Mouse (Mus musculus) midbrain, embryonic 13.5 days (tissue): Measurements from ENCODE around the gene 5730522E02Rik. TPM values are rescaled to one million over a fixed set of nuclear protein-coding genes. Genes with fewer than 3 reads are reported as not detected.

Source experiments
- ATAC-seq: fragments of 200-750 bp; cut with Nextera tagmentation; 2 replicates; pipeline ENCODE4 v1.8.0; 2017; ENCODE audit warnings: mild to moderate bottlenecking, moderate TSS enrichment, moderate library complexity
- H3K27ac ChIP-seq: fragments of 300-500 bp; sonication (generic); 2 replicates; pipeline ENCODE4 v1.5.1; 2015; ENCODE audit warnings: inconsistent platforms, mild to moderate bottlenecking, moderate library complexity
- H3K27me3 ChIP-seq: fragments of 300-500 bp; sonication (generic); 2 replicates; pipeline ENCODE4 v1.6.1; 2015; ENCODE audit warnings: mild to moderate bottlenecking, inconsistent platforms
- H3K36me3 ChIP-seq: fragments of 300-500 bp; sonication (generic); 2 replicates; pipeline ENCODE4 v1.6.1; 2015; ENCODE audit warnings: mild to moderate bottlenecking, inconsistent platforms
- H3K4me1 ChIP-seq: fragments of 300-500 bp; sonication (generic); replicated peaks from 2 replicates; pipeline ENCODE4 v1.6.1; 2015; ENCODE audit warnings: inconsistent platforms
- H3K4me2 ChIP-seq: fragments of 300-500 bp; sonication (generic); replicated peaks from 2 replicates; pipeline ENCODE4 v1.6.1; 2015; ENCODE audit warnings: moderate library complexity, mild to moderate bottlenecking, inconsistent platforms
- H3K4me3 ChIP-seq: fragments of 300-500 bp; sonication (generic); replicated peaks from 2 replicates; pipeline ENCODE4 v1.5.1; 2015; ENCODE audit warnings: mild to moderate bottlenecking, inconsistent platforms
- H3K9ac ChIP-seq: fragments of 300-500 bp; sonication (generic); replicated peaks from 2 replicates; pipeline ENCODE4 v1.6.1; 2015; ENCODE audit warnings: mild to moderate bottlenecking, inconsistent platforms
- H3K9me3 ChIP-seq: fragments of 300-500 bp; sonication (generic); 2 replicates; pipeline ENCODE4 v1.6.1; 2016; ENCODE audit warnings: mild to moderate bottlenecking, inconsistent platforms
- WGBS: fragments of 180-500 bp; shearing (Covaris S2); methylation state at CpG from one replicate; pipeline ENCODE4 v1.1.7; 2015; 5-methylcytosine and 5-hydroxymethylcytosine counted together
- polyA plus RNA-seq: library from polyadenylated mRNA; unstranded; fragments of >200 nt; fragmentation: Nextera tagmentation; extraction: Ambion mirVana; gene quantifications from 2 replicates; pipeline ENCODE4 v1.2.1, GENCODE M21; 2015

5730522E02Rik gene
- polyA plus RNA-seq, 1 experiment from 2014 or later: 16.8 TPM

DNA sequence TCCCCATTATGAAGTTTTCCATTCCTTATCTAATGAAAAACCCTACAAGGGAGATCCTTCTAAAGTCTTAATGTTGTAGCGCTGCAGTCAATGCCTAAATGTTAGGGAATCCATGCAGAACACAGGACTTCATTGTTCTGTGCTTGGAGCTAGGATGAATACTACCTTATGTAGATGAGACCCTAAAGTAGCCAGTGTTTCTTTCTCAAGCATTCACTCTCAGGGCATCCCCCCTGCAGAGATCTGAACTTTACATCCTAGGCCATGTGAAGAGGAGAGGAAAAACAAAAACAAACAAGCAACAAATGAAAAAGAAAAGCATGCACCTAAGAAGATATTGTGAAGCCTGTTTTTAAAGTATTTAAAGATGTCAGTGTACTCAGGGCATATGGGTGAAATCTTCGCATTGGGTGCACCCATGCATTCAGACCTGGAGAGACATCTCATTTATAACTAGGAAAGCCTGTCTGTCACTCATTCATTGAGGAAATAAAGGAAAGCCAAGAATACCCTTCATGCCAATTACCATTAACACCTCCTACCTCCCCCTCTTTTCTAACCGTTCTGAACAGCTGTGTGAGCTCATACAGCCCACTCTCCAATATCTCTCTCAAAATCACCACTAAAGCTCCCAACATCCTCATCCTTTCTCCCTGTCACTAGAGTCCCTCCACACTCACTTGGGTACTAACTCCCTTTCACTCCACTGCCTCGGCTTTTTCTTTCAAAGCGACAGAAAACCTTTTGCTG, 442.8 kb downstream of the 5730522E02Rik start:
- Histone ChIP-seq H3K4me2 (no peak overlapping the region), H3K36me3 (no peaks in the 10 kb centered on the region), H3K27me3 (no peaks in the 10 kb centered on the region), H3K9me3 (no peaks in the 10 kb centered on the region), H3K4me1 (0 out of 2 replicates have a peak, but pooled peaks cover 6% of the 10 kb centered on the region), H3K4me3 (no peak overlapping the region), H3K27ac (no peak overlapping the region), H3K9ac (no peak overlapping the region)
- no peak for ATAC-seq
- 29% methylated on average over 5 of the region's 5 CpGs for WGBS

GRCm38 (mm10) chr11:25753156-25753899, 457.2 kb downstream of the 5730522E02Rik start:
- Histone ChIP-seq H3K27me3 (no peaks in the 10 kb centered on the region), H3K4me3 (no peak overlapping the region), H3K4me2 (no peak overlapping the region), H3K27ac (no peak overlapping the region), H3K9ac (no peak overlapping the region), H3K4me1 (peaks cover 7% of the 10 kb centered on the region), H3K36me3 (no peaks in the 10 kb centered on the region), H3K9me3 (no peaks in the 10 kb centered on the region)
- no peak for ATAC-seq
- WGBS: 80% methylated on average over 7 of the region's 7 CpGs

DNA sequence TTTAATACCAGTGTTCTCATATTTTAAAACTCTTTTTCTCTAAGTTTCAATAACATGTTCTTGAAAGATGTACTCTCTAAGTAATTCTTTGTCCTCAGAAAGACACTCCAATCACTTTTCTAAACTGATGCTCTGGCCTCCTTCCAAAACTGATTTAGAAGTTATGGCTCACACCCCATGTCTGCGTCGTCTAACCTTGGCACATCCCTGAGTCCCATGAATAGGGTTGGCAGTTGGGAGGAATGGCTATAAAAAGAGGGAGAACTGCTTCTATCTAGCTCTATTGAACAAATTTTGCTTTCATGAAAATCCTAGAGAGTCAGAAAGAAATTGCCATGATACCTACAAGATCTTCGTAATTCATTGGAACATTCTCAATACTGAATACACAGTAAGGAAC, 458.1 kb downstream of the 5730522E02Rik start:
- Histone ChIP-seq H3K9ac (no peak overlapping the region), H3K27ac (no peak overlapping the region), H3K27me3 (no peaks in the 10 kb centered on the region), H3K4me2 (no peak overlapping the region), H3K4me1 (peaks cover 7% of the 10 kb centered on the region), H3K36me3 (no peaks in the 10 kb centered on the region), H3K4me3 (no peak overlapping the region), H3K9me3 (no peaks in the 10 kb centered on the region)
- ATAC-seq: no peak
- WGBS: 89% methylated on average over 3 of the region's 3 CpGs

DNA sequence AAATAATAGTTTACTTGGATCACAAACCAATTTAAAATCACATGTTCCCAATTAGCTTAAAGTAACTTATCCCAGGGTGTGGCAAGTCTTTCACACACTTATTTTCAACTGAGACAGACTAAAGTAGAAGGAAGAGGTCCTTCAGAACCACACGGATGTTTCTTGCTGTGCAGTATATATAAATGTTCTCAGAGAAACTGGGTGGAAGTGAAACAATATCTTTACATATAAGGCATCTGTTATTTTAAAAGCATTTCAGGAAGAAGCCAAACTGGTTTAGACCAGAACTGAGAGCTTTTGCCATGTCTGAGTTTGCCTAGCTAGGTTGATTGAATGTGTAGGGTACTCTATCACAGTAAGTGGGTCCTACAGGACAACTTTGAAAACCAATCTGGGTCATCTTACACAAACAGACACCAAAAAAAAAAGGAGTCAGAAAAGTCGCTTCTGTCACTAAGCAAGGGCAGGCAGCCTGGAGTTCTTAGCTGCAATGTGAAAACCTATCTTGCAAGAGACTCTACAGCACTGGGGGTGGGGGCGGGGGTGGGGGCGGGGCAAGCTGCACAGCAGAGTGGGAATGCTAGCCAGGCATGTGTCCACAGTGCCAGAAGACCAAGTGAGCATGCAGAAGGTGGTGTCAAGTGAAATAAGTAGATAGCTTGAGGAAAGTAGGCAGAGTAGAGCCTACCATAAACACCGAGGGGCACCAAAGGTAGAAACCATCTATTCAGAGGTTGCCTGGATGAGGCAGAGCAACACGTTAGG, 463.3 kb downstream of the 5730522E02Rik start:
- ATAC-seq: no peak
- no peak overlapping the region for H3K4me3 ChIP-seq
- H3K4me2 ChIP-seq: no peak overlapping the region
- H3K9me3 ChIP-seq: no peaks in the 10 kb centered on the region
- H3K27ac ChIP-seq: no peak overlapping the region
- no peaks in the 10 kb centered on the region for H3K27me3 ChIP-seq
- 68% methylated on average over 6 of the region's 6 CpGs for WGBS
- no peaks in the 10 kb centered on the region for H3K4me1 ChIP-seq
- no peak overlapping the region for H3K9ac ChIP-seq
- H3K36me3 ChIP-seq: no peaks in the 10 kb centered on the region

DNA sequence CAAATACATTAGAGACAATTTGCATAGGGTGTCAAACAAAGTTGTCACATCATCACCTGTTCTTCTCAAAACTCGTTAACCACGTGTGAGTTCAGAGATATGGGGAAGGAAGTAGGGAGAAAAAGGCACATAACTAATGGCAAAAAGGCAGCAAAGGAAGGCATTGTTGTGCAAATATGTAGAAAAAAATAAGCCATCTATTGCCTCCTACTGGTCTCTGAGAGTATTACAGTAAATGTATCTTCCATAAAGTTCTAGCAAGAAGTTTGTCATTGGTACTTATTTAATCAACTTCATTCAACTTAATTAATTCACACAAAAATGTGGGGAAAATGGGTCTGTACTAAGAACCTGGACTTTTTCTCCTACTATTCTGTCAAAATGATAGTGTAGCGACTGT, 466.9 kb downstream of the 5730522E02Rik start:
- no peak for ATAC-seq
- H3K4me1 ChIP-seq: no peaks in the 10 kb centered on the region
- H3K9me3 ChIP-seq: no peaks in the 10 kb centered on the region
- H3K9ac ChIP-seq: no peak overlapping the region
- no peak overlapping the region for H3K27ac ChIP-seq
- H3K4me2 ChIP-seq: no peak overlapping the region
- WGBS: 95% methylated on average over 3 of the region's 3 CpGs
- H3K36me3 ChIP-seq: no peaks in the 10 kb centered on the region
- H3K4me3 ChIP-seq: no peak overlapping the region
- H3K27me3 ChIP-seq: no peaks in the 10 kb centered on the region

DNA sequence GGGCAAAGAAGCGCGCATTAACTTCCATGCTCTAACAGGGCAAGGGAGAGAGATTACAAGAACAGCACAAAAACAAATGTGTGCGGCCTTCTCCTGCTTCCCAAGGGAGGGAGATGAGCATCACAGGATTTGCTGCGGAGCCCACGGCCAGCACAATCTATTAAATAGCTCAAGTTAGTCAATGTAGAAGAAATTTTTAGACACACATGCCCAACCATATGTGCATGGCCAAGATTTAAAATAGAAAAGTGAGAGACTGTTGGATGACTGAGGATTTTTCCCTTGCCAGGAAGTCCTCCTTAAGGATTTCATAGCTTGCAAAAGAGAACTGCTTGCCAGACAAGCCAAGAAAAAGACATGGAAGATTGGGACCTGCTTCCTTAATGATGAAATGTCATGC, 473.3 kb downstream of the 5730522E02Rik start:
- Histone ChIP-seq H3K4me3 (no peak overlapping the region), H3K9me3 (no peaks in the 10 kb centered on the region), H3K27me3 (no peaks in the 10 kb centered on the region), H3K27ac (no peak overlapping the region), H3K4me2 (no peak overlapping the region), H3K36me3 (no peaks in the 10 kb centered on the region), H3K9ac (no peak overlapping the region), H3K4me1 (no peaks in the 10 kb centered on the region)
- no peak for ATAC-seq
- WGBS: 76% methylated on average over 5 of the region's 5 CpGs

DNA sequence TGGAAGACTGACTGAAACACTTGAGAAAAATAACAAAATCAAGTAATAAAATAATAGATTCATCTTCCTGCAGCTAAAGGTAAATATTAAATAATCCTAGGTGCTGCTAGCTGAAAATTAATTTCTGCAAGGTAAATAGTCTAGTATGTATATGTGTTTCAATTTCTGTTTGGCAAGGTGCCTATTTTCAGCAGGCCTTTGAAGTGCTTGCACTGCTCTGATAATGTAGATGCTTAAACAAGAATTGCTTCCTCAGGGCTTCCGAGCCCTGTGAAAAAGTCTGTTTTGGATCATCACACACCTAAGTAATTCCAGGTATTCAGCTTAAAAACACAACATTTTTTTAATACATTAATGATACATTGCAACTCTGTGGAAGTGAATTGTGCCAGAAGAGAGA, 481.1 kb downstream of the 5730522E02Rik start:
- Histone ChIP-seq H3K27ac (no peak overlapping the region), H3K9ac (no peak overlapping the region), H3K36me3 (no peaks in the 10 kb centered on the region), H3K4me1 (no peaks in the 10 kb centered on the region), H3K27me3 (no peaks in the 10 kb centered on the region), H3K4me2 (no peak overlapping the region), H3K9me3 (no peaks in the 10 kb centered on the region), H3K4me3 (no peak overlapping the region)
- 62% methylated on average over 1 of the region's 1 CpGs for whole genome bisulfite sequencing
- no peak for ATAC-seq

GRCm38 (mm10) chr11:25715447-25716321, 494.9 kb downstream of the 5730522E02Rik start:
- Histone ChIP-seq H3K9me3 (no peaks in the 10 kb centered on the region), H3K4me1 (no peaks in the 10 kb centered on the region), H3K27me3 (no peaks in the 10 kb centered on the region), H3K4me3 (no peak overlapping the region), H3K4me2 (no peak overlapping the region), H3K36me3 (no peaks in the 10 kb centered on the region), H3K9ac (no peak overlapping the region), H3K27ac (no peak overlapping the region)
- WGBS: 82% methylated on average over 7 of the region's 7 CpGs
- no peak for ATAC-seq

- Histone ChIP-seq H3K4me3 (no peak overlapping the region), H3K4me2 (no peak overlapping the region), H3K36me3 (no peaks in the 10 kb centered on the region), H3K4me1 (no peaks in the 10 kb centered on the region), H3K27ac (no peak overlapping the region), H3K9me3 (no peaks in the 10 kb centered on the region), H3K27me3 (no peaks in the 10 kb centered on the region), H3K9ac (no peak overlapping the region)
- ATAC-seq: no peak
- WGBS: 62% methylated on average over 2 of the region's 2 CpGs
Measured at GRCm38 (mm10) chr11:25710559-25710958, 500.0 kb downstream of the 5730522E02Rik start.

GRCm38 (mm10) chr11:25709892-25710291, 500.7 kb downstream of the 5730522E02Rik start:
- H3K4me3 ChIP-seq: no peak overlapping the region
- H3K9ac ChIP-seq: no peak overlapping the region
- no peaks in the 10 kb centered on the region for H3K9me3 ChIP-seq
- WGBS: 77% methylated on average over 4 of the region's 4 CpGs
- H3K4me1 ChIP-seq: no peaks in the 10 kb centered on the region
- 0 out of 2 replicates have a peak, but pooled peaks have one; percentile 34 for ATAC-seq
- no peak overlapping the region for H3K4me2 ChIP-seq
- H3K27me3 ChIP-seq: no peaks in the 10 kb centered on the region
- no peak overlapping the region for H3K27ac ChIP-seq
- no peaks in the 10 kb centered on the region for H3K36me3 ChIP-seq

DNA sequence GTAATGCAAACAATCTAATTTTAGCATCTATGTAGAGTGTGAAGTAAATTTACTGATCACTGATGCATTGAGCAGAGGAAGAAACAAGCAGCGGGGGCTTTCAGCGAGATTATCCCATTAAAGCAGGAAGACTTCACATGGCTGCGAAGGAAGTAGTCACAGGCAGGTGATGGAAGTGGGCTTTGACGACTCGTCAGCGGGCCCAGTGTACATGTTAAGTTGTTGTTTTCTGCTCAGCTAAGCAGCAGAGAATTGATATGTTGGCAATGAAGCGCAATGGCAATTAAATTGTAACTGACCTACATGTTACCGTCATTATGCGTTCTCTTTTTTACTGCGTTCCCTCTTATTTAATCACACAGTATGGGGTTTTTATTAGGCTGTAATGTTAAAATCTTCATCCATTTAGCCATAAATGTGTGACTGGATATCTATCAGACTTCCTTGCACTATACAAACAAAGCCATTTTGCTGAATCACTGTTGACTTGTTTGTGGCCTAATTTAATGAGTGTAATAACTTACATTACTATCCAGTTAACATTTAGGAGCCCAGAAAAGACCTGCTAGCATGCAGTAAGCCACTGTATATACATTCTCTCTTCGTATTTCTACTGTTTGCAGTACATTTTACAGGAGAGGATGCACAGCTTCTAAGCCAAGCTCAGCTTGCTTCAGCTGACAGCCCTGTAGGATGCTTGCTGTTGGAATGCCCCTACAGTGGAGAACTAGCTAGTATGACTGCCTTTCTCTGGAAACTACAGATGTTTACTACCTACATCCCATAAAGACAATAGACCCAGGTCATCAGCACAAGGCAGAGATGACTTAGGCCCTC, 506.0 kb downstream of the 5730522E02Rik start:
- ATAC-seq: no peak
- H3K36me3 ChIP-seq: no peaks in the 10 kb centered on the region
- no peaks in the 10 kb centered on the region for H3K9me3 ChIP-seq
- H3K27me3 ChIP-seq: no peaks in the 10 kb centered on the region
- 50% methylated on average over 11 of the region's 11 CpGs for WGBS
- H3K4me2 ChIP-seq: no peak overlapping the region
- no peak overlapping the region for H3K9ac ChIP-seq
- peaks cover 9% of the 10 kb centered on the region; the same call in 1 of the 2 replicates for H3K4me1 ChIP-seq
- H3K4me3 ChIP-seq: no peak overlapping the region
- no peak overlapping the region for H3K27ac ChIP-seq
